Mouse (Mus musculus) CH12.LX (cell line): ENCODE results near the gene 1810062G17Rik. TPM values are rescaled to one million over a fixed set of nuclear protein-coding genes. Genes with fewer than 3 reads are reported as not detected.

Experiments used
- DNase-seq: peaks from one replicate; pipeline ENCODE4 v3.0.0-alpha.2; 2013; ENCODE audit errors: extremely low read depth
- H3K27ac ChIP-seq: 2 replicates; pipeline ENCODE4 v1.5.1; 2012; ENCODE audit warnings: low read depth, mild to moderate bottlenecking, control low read depth, moderate library complexity; ENCODE audit not compliant: insufficient read depth
- H3K27me3 ChIP-seq: replicated peaks from 2 replicates; pipeline ENCODE3; 2012; ENCODE audit warnings: inconsistent platforms
- H3K36me3 ChIP-seq, 2 experiments: replicated peaks in 1 of 2; 2 replicates each; pipeline versions ENCODE3 to v1.6.1; 2012; ENCODE audit warnings: inconsistent platforms in 1 of 2, low read length in 1 of 2, mild to moderate bottlenecking in 1 of 2, mixed read lengths in 1 of 2, moderate library complexity in 1 of 2; ENCODE audit not compliant: control insufficient read depth in 1 of 2, insufficient read depth in 1 of 2
- H3K4me1 ChIP-seq, 2 experiments: 2 replicates each; pipeline ENCODE4 v1.6.1; 2012; ENCODE audit warnings: inconsistent platforms in 1 of 2, moderate library complexity in 1 of 2; ENCODE audit not compliant: insufficient read depth in 2 of 2, control insufficient read depth in 1 of 2
- H3K4me2 ChIP-seq: 2 replicates; pipeline ENCODE4 v1.6.1; 2012; ENCODE audit warnings: low read depth, mild to moderate bottlenecking, control low read depth; ENCODE audit not compliant: poor library complexity, insufficient read depth, severe bottlenecking
- H3K4me3 ChIP-seq, 3 experiments: fragments of 150-350 bp in 1 of 3; sonication (generic) in 1 of 3; replicated peaks in 1 of 3; 2 replicates each; pipeline versions ENCODE3 to v1.5.1; 2011 to 2012; ENCODE audit warnings: low read depth in 2 of 3, low read length in 2 of 3, mild to moderate bottlenecking in 2 of 3, moderate library complexity in 2 of 3, control low read depth in 1 of 3, improper control_type of control experiment in 1 of 3, inconsistent platforms in 1 of 3, mixed read lengths in 1 of 3; ENCODE audit not compliant: poor library complexity in 1 of 3
- H3K79me2 ChIP-seq: replicated peaks from 2 replicates; pipeline ENCODE4 v1.6.1; 2012; ENCODE audit warnings: mild to moderate bottlenecking, moderate library complexity; ENCODE audit not compliant: control insufficient read depth, poor library complexity, insufficient read depth, severe bottlenecking; ENCODE audit errors: extremely low read depth
- H3K9ac ChIP-seq: 2 replicates; pipeline ENCODE4 v1.6.1; 2012; ENCODE audit warnings: low read depth, mild to moderate bottlenecking, control low read depth, moderate library complexity; ENCODE audit not compliant: insufficient read depth
- H3K9me3 ChIP-seq: replicated peaks from 2 replicates; pipeline ENCODE3; 2012; ENCODE audit warnings: low read length, inconsistent platforms, mixed read lengths
- CHD1 ChIP-seq: IDR thresholded peaks from 2 replicates; pipeline ENCODE4 v1.6.1; 2012; ENCODE audit warnings: low read depth, low read length, improper control_type of control experiment, inconsistent platforms
- CHD2 ChIP-seq: IDR thresholded peaks from 2 replicates; pipeline ENCODE4 v1.6.1; 2011; ENCODE audit warnings: low read length, improper control_type of control experiment
- HCFC1 ChIP-seq: IDR thresholded peaks from 2 replicates; pipeline ENCODE4 v1.6.1; 2012; ENCODE audit warnings: low read depth, mild to moderate bottlenecking, inconsistent platforms, low read length, improper control_type of control experiment
- JUN ChIP-seq: IDR thresholded peaks from 2 replicates; pipeline ENCODE4 v1.6.1; 2011; ENCODE audit warnings: low read depth, mild to moderate bottlenecking, low read length, improper control_type of control experiment, moderate library complexity; ENCODE audit not compliant: insufficient read depth
- MAFK ChIP-seq: IDR thresholded peaks from 2 replicates; pipeline ENCODE4 v1.6.1; 2011; ENCODE audit warnings: low read length, improper control_type of control experiment; ENCODE audit not compliant: insufficient replicate concordance
- MEF2A ChIP-seq: IDR thresholded peaks from 2 replicates; pipeline ENCODE4 v1.6.1; 2014; ENCODE audit warnings: low read depth, mild to moderate bottlenecking, inconsistent platforms, low read length, improper control_type of control experiment, borderline replicate concordance
- MXI1 ChIP-seq: IDR thresholded peaks from 2 replicates; pipeline ENCODE4 v1.6.1; 2011; ENCODE audit warnings: mild to moderate bottlenecking, low read depth, low read length, improper control_type of control experiment
- MYC ChIP-seq: IDR thresholded peaks from 2 replicates; pipeline ENCODE4 v1.6.1; 2011; ENCODE audit warnings: low read depth, mild to moderate bottlenecking, improper control_type of control experiment, low read length
- NRF1 ChIP-seq: IDR thresholded peaks from 2 replicates; pipeline ENCODE4 v1.6.1; 2014; ENCODE audit warnings: low read depth, mild to moderate bottlenecking, inconsistent platforms, low read length, improper control_type of control experiment, moderate library complexity
- POLR2A ChIP-seq: IDR thresholded peaks from 2 replicates; pipeline ENCODE4 v1.6.1; 2011; ENCODE audit warnings: low read depth, mild to moderate bottlenecking, improper control_type of control experiment, low read length
- RCOR1 ChIP-seq: conservative IDR thresholded peaks from 2 replicates; pipeline ENCODE4 v1.6.1; 2012; ENCODE audit warnings: low read depth, mild to moderate bottlenecking, inconsistent platforms, low read length, improper control_type of control experiment
- SIN3A ChIP-seq: IDR thresholded peaks from 2 replicates; pipeline ENCODE4 v1.6.1; 2012; ENCODE audit warnings: low read length, improper control_type of control experiment, inconsistent platforms
- SMC3 ChIP-seq: IDR thresholded peaks from 2 replicates; pipeline ENCODE4 v1.6.1; 2011; ENCODE audit warnings: low read depth, low read length, improper control_type of control experiment
- TBP ChIP-seq: conservative IDR thresholded peaks from 2 replicates; pipeline ENCODE4 v1.6.1; 2011; ENCODE audit warnings: low read depth, low read length, improper control_type of control experiment
- TCF12 ChIP-seq: IDR thresholded peaks from 2 replicates; pipeline ENCODE4 v1.6.1; 2014; ENCODE audit warnings: low read depth, mild to moderate bottlenecking, inconsistent platforms, low read length, improper control_type of control experiment
- UBTF ChIP-seq: IDR thresholded peaks from 2 replicates; pipeline ENCODE4 v1.6.1; 2012; ENCODE audit warnings: low read depth, mild to moderate bottlenecking, inconsistent platforms, low read length, improper control_type of control experiment, moderate library complexity
- USF1 ChIP-seq: IDR thresholded peaks from 2 replicates; pipeline ENCODE4 v1.6.1; 2014; ENCODE audit warnings: low read depth, mild to moderate bottlenecking, inconsistent platforms, low read length, improper control_type of control experiment
- USF2 ChIP-seq: conservative IDR thresholded peaks from 2 replicates; pipeline ENCODE4 v1.6.1; 2011; ENCODE audit warnings: low read depth, low read length, improper control_type of control experiment
- ZC3H11A ChIP-seq: IDR thresholded peaks from 2 replicates; pipeline ENCODE4 v1.6.1; 2012; ENCODE audit warnings: low read depth, mild to moderate bottlenecking, inconsistent platforms, low read length, improper control_type of control experiment
- ZNF384 ChIP-seq: IDR thresholded peaks from 2 replicates; pipeline ENCODE4 v1.6.1; 2012; ENCODE audit warnings: low read depth, low read length, improper control_type of control experiment, inconsistent platforms
- dilution Hi-C: fragments of 300-500 bp; cut with MboI; formaldehyde crosslinking; loops from 2 replicates; pipeline ENCODE4 v1.14.3; 2020; ENCODE audit warnings: low sequenced_read_pairs; ENCODE audit not compliant: extremely low pct_unique_long_range_greater_than_20kb, extremely low pct_ligation_motif_present
- in situ Hi-C: fragments of 300-500 bp; cut with MboI; formaldehyde crosslinking; loops from 3 replicates; pipeline ENCODE4 v1.14.3; 2019; ENCODE audit warnings: low sequenced_read_pairs, low pct_ligation_motif_present, low pct_unique_long_range_greater_than_20kb, mixed read lengths
- polyA plus RNA-seq: library from polyadenylated mRNA; unstranded; fragments of >175 nt; gene quantifications from 2 replicates; pipeline ENCODE4 v1.2.1, GENCODE M21; 2012; ENCODE audit warnings: low read depth; ENCODE audit not compliant: insufficient read length
- total RNA-seq, 2 experiments: library from RNA; depleted of rRNA; stranded (reverse); fragments of 300-350 nt in 1 of 2; fragments of >200 nt in 1 of 2; gene quantifications; 2 replicates each; pipeline ENCODE4 v1.2.3; 2012 to 2014

The 1810062G17Rik gene
- total and polyA plus RNA-seq, 3 experiments: 3.1 to 3.9 (median 3.3) TPM

DNA sequence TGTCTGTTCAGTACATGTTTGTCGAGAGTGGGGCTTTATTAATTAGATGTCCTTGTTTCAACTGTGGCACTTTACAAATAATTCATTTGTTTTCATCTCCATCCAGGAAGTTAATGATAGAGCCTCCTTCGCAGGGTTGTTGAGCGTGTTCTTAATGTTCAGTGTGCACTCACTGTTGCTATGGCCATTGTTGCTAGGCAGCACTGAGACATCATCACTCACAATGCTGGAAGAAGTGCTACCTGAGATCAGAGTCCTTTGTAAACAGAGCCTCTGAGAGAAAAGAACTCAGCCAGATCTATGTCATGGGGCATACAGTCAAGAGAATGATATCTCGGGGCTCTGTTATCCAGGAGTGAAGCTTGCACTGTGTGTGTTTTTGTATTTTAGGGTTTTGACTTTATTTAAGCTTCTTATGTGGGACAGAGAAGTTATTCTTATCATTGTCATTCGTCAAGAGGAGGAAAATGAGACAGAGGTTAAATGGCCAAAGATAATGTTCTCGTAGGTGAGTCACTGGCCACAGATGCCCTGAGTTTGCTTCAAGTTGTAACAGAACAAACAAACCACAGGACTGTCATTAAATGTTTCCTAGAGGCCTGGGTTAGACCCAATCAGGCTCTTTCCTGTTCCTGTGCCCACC, 18.0 kb downstream of the 1810062G17Rik start:
- TF ChIP-seq USF2 (no peak), MAFK (no peak), SMC3 (no peak), USF1 (no peak), RCOR1 (no peak), HCFC1 (no peak), TCF12 (no peak), CHD2 (no peak), TBP (no peak), POLR2A (no peak), MYC (no peak), JUN (no peak), MXI1 (no peak), UBTF (no peak)
- in situ Hi-C loops (loop anchor here (5.0 to 10.0 kb wide), 3 partner anchors 49 to 281 kb away; no protein-coding TSS in a partner anchor), dilution Hi-C loops (no loop called here)
- no peak for DNase-seq
- no peaks in the 10 kb centered on the region for H3K79me2 ChIP-seq
- H3K27me3 ChIP-seq: no peaks in the 10 kb centered on the region
- H3K9me3 ChIP-seq: peaks cover 5% of the 10 kb centered on the region
- H3K4me1 ChIP-seq: peaks cover 8 to 29% of the 10 kb centered on the region in 2 experiments
- H3K9ac ChIP-seq: no peak overlapping the region
- H3K4me3 ChIP-seq: no peak overlapping the region
- no peak overlapping the region for H3K4me2 ChIP-seq
- H3K27ac ChIP-seq: no peak overlapping the region
- no peaks in the 10 kb centered on the region for H3K36me3 ChIP-seq

- no peak overlapping the region for H3K4me3 ChIP-seq
- H3K4me1 ChIP-seq: peaks cover under 1 to 21% of the 10 kb centered on the region in 2 experiments; a peak in 3 of 4 replicates
- in situ Hi-C loops (loop anchor here (5.0 to 10.0 kb wide), 3 partner anchors 50 to 282 kb away; no protein-coding TSS in a partner anchor), dilution Hi-C loops (no loop called here)
- H3K9ac ChIP-seq: no peak overlapping the region
- H3K36me3 ChIP-seq: no peaks in the 10 kb centered on the region
- no peak for DNase-seq
- peaks cover 5% of the 10 kb centered on the region for H3K9me3 ChIP-seq
- no peaks in the 10 kb centered on the region for H3K79me2 ChIP-seq
- H3K4me2 ChIP-seq: peak overlapping the region; percentile 97; the same call in 1 of the 2 replicates
- H3K27me3 ChIP-seq: no peaks in the 10 kb centered on the region
- TF ChIP-seq RCOR1 (no peak), NRF1 (no peak), HCFC1 (no peak), MEF2A (no peak), ZNF384 (no peak), JUN (no peak), TBP (no peak), UBTF (no peak), ZC3H11A (no peak), CHD1 (no peak), USF2 (no peak), MYC (no peak), SIN3A (no peak)
- H3K27ac ChIP-seq: no peak overlapping the region
Observed at GRCm38 (mm10) chr3:36494613-36495012, 18.9 kb downstream of the 1810062G17Rik start.
